Mouse (Mus musculus) MEL-GATA-1-ER (cell line): ENCODE results near the gene Mcm2.

Experiments used
- DNase-seq: peaks from one replicate; pipeline ENCODE4 v3.0.0-alpha.2; 2012; ENCODE audit warnings: low read depth; ENCODE audit errors: extremely low read depth

The Mcm2 gene

DNA sequence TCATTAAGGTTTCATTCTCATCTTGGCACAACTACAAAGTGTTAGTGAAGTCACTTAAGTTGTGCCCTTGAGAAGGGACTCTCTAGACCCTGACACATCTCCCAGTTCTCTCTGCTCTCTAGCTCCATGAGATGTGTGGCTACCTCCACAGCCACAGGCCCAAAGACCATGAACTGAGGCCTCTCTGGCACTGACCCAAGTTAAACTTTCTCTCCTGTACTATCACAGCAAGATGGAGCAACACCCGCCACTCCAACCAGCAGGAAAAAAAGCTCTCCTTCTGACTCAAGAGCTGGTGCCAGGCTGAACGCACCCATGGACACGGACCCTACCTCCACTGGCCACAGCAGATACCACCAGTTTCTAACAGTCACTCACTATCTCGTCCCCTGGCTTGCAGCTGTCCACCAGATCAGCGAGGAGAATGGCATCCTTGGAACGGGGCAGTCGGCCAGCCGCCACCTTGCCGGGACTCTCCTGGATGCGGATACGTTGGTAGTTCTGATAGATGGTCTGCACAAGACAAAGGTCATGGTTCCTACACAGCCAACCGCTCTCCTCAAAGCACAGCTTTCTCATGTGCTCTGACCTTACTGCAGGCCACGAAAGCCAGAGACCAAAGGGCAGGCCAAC is 9.1 kb downstream of the Mcm2 start:
- no peak for DNase-seq

DNA sequence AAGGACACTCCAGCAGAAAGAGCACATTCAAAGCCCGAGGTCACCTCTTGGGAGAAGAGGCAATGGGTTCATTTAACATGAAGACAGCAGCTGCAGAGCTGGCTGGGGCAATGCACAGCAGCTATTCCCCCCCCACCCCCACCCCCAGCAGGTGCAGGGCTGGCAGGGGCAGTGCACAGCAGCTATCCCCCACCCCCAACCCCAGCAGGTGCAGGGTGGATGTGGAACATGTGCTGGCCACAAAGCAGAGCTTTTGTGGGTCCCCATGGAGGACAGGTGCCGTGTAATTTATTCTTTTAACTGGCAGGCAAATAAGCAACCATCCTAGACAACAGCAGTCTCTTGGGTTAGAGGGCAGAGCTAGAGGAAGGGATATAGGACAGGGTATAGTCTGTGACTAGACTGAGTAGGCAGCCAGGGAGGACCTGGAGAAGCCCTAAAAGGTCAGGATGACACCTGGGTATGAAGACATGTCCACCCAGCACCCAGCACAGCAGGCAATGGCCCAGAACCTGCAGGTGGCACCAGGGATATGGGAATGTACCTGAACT is 12.1 kb downstream of the Mcm2 start:
- DNase-seq = no peak

DNA sequence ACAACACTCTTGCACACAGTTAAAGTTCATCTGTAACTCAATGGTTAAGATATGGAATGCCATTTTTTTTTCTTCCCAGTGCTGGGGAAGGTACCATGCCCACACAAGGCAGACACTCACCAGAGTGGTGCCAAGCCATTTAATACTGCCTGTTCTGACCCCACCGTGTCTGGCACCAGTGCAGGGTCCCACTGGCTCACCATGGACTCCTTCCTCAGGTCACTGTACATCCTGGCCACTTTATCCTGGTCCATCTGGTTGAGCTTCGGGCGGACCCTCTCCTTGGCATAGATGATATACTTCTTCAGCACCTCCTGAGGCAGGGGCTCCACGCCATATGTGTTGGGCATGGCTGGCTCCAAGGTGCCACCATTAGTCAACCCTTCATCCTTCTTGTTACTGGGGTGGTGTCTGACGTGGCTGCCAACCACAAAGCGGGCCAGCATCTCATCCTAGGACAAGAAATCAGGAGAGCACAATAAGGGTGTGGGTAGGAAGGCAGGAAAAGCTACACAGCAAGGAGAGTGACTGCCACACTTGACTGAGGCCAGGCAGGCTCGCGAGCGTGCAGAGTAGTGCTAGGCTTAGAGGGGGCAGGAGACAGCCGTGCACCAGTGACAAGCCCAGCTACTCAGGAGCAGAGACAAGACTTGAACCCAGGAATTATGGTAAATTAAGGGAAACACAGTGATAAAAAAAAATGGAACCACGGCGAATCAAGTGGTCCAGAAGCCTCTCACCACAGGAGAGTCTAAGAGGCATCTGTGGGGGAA is 12.8 kb downstream of the Mcm2 start:
- no peak for DNase-seq

DNA sequence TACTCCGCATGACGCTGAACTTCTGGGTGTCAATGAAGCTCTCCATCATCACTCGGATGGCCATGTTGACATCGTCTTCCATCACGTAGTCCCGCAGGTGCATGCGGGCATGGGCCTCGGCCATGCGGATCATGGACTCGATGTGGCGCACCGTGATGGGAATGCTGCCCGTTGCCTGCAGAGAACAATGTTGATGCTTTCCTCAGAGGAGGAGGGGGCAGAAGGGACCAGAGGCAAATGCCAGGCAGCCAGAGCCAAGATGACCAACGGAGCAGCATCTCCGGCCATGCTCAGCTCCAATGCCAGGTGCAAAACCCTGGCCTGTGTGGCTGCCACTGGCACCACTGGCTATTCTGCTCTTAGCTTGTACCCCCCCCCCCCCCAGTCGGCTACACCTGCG is 13.9 kb downstream of the Mcm2 start:
- no peak for DNase-seq

DNA sequence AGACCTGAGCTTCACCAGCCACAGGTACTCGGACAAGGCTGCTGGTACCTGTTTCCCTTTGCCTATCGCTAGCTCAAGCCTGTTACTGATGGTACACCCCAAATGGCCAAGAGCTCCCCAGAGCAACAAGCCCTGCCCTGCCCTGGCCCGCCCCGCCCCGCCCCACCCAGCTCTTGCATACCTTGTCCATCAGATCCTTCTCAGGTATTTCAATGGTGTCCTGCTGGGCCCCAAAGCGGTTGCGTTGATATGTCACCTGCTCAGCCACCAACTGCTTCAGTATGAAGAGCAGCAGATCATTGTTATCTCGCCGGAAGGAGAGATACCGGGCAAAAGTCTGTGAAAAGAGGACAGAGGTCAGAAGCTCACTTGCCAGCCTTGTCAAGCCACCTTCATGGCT is 14.4 kb downstream of the Mcm2 start:
- no peak for DNase-seq

DNA sequence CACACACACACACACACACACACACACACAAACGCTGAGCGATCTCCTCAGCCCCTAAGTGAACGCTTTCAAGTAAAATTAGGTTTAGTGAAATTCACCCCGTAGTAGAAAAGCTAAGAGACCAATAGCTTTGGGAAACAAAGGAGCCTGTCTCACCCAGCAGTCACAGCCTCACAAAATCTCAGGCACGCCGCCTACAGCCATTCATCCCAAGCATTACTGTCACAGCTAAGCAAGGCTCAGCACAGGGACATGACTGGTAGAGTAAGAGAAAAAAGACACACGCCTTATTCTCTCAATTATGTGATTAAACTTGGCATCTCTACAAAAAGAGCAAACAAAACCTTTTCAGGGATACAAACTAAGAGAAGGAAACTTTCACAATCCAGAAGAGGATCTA is 17.2 kb downstream of the Mcm2 start:
- no peak for DNase-seq

DNA sequence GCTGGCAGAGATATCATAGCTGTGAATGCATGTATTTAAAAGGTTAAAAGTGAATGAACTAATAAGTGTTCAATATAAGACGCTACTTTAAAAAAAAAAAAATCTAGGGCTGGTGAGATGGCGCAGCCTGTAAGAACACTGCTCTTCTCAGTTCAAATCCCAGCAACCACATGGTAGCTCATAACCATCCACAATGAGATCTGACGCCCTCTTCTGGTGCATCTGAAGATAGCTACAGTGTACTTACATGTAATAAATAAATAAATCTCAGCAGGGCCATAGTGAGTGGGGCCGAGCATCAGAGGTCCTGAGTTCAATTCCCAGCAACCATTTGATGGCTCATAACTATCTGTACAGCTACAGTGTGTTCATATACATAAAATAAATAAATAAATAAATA is 19.1 kb downstream of the Mcm2 start:
- no peak for DNase-seq

DNA sequence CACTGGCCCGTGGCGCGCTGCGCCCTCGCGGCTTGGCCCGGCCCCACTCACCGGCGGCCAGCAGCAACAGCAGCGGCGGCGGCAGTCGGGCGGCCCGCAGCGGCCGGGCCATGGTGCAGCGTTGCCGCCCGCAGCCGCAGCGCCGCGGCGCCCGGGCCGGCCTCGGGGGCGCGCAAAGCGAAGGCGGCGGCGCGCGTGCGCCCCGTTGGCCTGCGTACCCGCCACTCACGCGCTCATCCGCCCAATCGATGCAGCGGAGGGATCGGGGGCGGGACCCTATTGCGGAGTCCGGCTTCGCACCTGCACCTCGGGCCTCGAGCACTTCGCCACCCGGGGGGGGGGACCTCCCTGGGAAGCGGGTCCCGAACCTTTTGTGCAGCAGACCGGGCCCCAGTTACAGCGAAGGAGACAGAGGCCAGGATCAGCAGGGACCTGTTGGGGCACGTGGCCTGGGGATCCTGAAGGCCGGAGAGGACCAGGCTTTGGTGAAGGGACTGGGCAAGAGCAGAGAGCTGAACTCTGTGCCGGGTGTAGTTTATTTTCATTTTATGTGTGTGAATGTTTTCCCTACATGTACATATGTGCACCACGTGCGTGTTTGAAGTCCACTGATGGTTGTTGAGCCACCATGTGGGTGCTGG is 23.6 kb downstream of the Mcm2 start, which contains the start of gene Podxl2:
Podxl2 (minus strand) TSS at position 177 of the 641 bp plus-strand sequence.
- no peak for DNase-seq

DNA sequence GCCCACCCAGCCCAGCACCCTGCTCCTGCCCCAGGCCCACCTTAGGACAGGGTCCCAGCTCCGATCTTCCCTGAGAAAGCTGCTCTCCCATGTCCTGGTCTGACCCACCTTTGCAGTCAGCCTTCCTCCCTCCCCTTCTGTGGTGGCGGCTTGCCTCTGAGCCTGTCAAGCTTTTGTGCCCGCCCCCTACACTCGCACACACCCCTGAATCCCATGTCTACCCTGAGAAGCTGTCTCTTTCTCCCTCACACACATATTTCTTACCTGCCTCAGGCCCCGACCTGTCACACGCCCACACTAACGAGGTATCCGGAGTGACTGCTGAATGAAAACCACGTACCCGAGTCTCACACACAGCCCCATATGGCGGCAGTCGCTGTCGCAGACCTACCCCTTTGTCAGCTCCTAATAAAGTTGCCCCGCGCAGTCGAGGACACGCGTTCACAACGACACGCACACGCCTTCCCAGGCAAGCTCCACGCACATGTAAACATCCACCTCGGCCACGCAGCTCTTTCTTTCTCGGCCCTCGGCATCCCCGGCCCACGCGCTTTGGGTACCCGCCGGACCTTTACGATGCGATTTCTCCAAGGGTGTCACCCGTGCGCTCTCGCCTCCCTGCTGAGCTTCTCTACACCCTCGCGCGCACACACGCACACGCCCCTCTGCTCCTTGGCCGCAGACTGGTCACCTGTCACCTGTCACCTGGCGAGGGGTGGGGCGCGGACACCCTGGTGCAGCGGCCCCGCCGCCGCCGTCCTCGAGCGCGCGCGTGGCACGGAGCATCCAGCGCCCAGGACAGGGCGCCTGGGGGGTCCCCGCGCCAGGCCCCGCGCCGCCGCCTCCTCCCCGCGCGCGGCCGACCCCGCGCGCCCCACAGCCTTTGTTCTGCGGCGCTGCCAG is 24.4 kb downstream of the Mcm2 start:
- no peak for DNase-seq

DNA sequence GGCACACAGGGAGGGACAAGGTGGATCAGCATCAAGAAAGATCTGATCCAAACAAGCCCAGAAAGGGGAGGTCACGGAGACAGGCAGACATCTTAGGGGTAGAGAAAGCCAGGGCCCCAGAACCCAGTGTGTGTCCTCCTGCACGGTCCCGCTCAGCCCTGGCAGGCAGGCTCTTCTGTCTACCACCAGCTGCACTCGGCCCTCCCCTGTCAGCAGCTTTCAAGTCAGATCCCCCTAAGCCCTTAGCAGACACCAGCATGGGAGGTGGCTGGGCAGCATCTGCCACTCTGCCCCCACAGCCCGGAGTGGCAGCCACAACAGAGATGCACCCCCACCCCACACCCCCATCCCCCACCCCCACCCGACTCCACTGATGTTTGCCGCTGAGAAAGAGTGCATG is 25.8 kb downstream of the Mcm2 start:
- no peak for DNase-seq

DNA sequence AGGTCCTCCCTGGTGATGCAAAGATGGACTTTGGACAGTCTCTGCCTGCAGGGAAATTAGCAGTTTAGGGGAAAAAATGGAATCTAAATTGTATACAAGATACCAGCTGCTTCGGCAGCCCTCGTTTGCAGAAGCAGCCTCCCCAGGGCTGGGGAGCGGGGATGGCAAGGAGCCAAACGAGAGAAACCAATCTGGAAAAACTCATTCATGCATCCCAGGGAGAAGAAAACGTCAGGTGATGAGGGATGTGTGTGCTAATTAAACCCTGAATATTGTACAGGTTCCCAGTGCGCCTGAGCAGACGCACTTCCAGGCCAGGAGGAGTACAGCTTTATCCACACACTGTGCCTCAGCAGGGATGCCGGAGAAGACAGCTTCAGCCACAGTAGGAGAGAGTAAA is 27.0 kb downstream of the Mcm2 start:
- DNase-seq = no peak

DNA sequence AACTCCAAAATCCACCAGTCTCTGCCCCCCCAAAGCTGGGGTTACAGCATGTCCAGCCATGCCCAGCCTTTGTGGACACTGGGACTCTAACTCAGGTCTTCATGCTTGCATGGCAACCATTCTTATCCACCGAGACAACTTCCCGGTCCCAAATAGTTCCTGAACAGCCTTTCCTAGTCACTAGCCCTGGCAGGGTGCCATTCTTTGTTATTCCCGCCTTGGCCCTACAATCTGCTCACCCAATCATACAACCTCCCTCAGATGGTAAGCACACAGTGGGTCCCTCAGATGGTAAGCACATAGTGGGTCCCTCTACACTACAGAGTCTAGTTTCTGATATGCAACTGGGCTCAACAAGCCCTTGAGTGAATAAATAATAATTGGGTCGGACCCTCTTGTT is 28.0 kb downstream of the Mcm2 start:
- no peak for DNase-seq

DNA sequence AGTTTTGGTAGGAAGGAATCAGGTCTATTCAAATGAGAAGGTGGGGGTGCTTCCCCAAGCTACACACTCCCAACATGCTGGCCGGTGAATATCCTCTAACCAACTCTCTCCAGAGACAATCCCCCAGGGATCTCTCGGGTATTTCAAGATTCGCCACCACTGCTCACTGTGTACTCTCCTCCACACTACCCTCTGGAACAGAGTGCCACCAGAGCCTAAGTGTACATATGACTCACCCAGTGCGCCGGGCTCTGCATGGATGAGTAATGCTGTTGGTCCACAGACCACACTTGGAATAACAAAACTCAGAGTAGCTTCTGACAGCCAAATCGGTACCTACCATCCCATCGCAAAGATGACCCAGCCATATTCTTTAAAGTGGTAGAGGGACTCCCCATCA is 29.1 kb downstream of the Mcm2 start:
- no peak for DNase-seq

DNA sequence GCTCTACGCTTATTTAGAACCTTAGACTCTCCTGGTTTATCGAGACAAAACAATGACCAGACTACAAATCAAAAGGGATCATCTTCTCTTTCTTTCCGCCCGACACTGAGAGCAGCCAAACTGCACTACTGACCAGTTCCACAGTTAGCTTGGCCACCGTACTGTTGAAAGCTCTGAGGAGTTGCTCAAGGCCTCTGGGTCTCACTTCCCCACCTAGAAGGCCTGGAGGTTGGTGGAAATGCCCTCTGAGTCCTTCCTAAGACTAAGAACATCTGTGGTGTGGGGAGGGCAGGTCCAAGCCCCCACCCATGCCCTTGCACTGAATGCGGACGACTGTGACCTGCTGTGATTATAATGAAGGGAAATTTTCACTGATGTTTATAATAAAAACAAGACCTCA is 32.9 kb downstream of the Mcm2 start:
- no peak for DNase-seq

DNA sequence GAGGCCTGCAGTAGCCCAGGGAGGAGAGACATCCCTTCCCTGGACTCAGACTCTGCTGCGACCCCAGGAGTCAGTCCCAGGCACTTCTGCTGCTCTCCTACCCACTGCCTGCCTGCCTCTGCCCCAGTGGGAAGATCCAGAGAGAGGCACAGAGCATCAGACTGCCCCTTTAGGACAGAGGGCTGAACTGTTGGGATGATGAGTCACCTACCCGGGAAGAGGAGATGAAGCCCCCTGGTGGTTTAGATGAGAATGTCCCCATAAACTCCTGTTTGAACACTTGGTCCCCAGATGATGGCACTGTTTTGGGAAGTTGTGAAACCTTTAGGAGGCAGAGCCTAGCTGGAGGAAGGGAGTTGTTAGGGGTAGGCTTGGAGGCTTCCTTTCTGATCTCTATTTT is 37.7 kb downstream of the Mcm2 start:
- peak; percentile 73 for DNase-seq

DNA sequence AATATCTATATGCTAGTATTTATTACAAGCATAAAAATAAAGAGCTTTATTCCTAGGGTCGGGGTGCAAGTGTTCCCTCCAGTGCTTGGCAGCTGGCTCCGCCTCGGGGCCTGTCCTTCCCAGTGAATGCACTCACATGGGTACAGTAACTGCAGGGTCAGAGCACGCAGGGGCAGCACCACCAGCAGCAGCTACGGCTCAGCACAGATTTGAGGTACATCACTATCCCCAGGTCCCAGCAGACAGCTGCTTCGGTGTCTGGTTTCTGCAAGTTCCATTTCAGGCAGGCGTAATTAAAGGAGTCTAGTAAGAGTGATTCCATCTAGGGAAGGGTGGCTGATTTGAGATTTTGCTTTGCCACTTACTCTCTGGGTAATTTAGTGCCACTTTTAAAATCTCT is 40.2 kb downstream of the Mcm2 start:
- no peak for DNase-seq

DNA sequence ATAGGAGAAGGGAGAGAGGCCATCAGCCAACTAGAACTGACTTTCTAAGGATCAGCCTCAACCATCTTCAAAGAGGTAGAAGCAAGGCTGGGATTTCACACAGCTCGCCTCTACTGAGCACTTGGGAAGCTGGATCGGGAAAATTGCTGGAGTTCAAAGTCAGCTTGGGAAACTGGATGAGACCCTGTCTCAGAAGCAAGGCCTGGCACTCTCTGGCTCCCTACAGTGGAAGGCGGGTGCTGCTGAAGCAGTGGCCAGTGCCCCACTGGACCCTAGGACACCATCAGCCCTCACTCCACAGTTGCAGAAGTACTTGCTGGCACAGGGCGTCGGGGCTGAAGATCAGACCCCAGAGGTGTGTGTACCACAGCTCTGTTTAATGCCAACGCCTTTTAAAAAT is 40.8 kb downstream of the Mcm2 start:
- no peak for DNase-seq

DNA sequence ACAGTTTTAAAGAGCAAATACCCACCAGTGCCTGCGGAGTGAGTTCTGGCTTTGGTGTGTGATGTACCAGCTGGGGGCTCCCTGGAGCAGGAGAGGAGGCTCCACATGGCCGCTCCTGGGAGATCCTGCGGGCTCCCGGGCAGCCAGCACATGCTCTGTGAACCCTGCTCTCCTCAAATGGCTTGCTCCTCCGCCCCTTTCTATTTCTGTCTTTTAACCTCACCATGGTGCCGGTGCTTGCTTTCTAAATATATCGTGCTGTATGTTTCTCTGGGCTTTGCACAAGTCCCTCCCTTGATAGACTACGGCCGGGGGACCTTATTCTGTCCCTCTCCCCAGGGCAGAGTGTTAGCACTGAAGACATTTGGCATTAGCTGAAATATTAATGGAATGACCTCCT is 41.3 kb downstream of the Mcm2 start:
- no peak for DNase-seq

DNA sequence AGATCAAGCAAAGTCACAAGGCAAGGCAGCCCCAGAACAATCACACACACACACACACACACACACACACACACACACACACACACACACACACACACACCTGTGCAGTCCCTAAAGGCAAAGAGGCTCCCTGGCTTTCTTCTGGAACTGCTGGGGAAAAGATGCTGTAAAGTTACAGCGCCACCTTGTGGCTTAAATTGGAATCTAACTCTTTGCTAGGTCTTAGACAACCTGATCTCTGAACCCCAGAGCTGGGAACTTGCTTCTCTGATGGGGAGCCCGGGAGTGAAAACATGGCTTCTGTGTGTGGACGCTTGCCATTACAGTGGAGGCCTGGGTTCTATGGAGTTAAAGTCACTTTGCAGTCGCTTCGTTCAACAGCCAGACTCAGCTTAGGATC is 42.9 kb downstream of the Mcm2 start:
- DNase-seq = peak; percentile 56

DNA sequence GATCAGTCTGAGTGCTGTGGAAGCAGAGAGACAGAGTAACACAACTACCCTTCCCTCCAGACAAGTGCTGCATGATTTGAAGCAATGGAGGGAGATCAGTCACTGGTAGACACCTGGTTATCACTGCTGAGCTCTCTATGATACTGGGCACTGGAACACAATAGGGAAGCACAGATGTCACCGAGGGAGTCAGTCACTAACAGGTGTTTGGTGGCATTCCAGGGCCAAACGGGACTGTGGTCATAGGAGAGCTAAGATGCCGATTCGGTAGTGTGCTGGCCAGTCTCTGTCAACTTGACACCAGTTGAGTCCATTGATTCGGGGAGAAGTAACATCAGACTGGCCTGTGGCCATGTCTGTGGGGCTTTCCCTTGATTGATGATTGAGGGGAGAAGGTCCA is 44.1 kb downstream of the Mcm2 start:
- DNase-seq = no peak

DNA sequence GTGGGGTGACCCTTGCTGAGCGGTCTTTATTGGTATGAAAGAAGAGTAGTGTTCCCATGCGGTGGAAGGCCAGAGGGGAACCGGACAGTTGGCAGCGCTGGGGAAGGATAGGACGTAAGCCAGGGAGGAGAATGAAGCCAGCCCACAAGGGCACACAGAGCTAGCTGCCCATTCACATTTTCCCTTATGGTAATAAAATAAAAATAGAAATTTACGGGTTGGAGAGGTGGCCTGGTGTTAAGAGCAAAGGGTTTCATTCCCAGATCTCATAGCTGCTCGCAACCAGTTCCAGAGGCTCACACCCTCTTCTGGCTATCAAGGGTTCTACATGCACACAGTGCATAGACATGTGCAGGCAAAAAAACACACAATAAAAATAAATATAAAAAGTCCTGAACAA is 48.5 kb downstream of the Mcm2 start:
- DNase-seq = no peak
